Mouse (Mus musculus): ENCODE measurements at regions not wholly inside any gene's neighbourhood (a gene's known extent, or its start where the extent isn't known, plus 50 kb on each side); places are given as distances from the start of the nearest gene placed in this dataset.

DNA sequence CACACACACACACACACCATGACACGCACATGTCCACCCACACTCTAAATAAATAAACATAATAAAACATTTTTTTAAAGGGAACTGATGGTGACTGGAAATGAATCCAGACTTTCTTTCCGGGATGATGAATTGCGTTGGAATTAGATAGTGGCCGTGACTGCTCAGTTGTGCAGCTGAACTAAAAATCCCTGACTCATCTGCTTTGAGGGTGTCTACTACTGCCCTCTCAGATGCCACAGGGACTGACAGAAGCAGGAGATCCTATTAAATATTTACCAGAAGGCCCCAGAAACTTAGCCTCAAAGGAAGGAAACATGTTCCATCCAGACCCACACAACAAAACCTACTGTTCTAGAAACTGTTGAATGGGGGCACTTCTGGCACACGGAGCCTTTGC is 65.7 kb downstream of the Polr2m start:
- no peak for ATAC-seq (ENCODE audit: insufficient number of reproducible peaks, insufficient read depth, low FRiP score, low TSS enrichment)
- Histone ChIP-seq H3K4me2 (replicated peaks) (no peak overlapping the region), H3K27ac (no peak overlapping the region), H3K4me3 (no peak overlapping the region), H3K4me1 (no peaks in the 10 kb centered on the region), H3K9me3 (no peaks in the 10 kb centered on the region), H3K9ac (no peak overlapping the region), H3K27me3 (no peaks in the 10 kb centered on the region), H3K36me3 (no peaks in the 10 kb centered on the region)
- WGBS = 88% methylated on average over 5 of the region's 5 CpGs

DNA sequence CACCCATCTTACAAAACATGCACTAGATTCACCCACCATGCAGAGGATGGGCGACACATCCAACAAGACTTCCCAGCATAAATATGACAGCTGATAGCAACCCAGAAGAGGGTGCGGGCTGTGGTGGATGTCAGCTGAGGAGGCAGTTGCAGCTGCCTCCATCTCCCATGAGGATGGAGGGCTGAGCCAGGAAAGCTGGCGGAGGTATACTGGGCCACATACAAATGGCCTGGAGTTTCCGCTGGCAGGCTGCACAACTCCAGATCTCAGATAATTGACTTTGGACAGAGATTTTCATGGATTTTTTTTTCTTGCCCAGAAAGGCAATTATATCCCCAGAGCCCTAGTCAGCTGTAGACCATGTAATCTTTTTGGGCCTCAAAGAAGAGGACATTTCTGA is 67.2 kb downstream of the Polr2m start:
- 83% methylated on average over 4 of the region's 4 CpGs for WGBS
- no peak overlapping the region for H3K27ac ChIP-seq
- H3K9me3 ChIP-seq = no peaks in the 10 kb centered on the region
- H3K27me3 ChIP-seq = no peaks in the 10 kb centered on the region
- ATAC-seq (ENCODE audit: insufficient number of reproducible peaks, insufficient read depth, low FRiP score, low TSS enrichment) = no peak
- H3K4me2 ChIP-seq (replicated peaks) = no peak overlapping the region
- no peak overlapping the region for H3K9ac ChIP-seq
- no peaks in the 10 kb centered on the region for H3K4me1 ChIP-seq
- H3K4me3 ChIP-seq = no peak overlapping the region
- no peaks in the 10 kb centered on the region for H3K36me3 ChIP-seq

DNA sequence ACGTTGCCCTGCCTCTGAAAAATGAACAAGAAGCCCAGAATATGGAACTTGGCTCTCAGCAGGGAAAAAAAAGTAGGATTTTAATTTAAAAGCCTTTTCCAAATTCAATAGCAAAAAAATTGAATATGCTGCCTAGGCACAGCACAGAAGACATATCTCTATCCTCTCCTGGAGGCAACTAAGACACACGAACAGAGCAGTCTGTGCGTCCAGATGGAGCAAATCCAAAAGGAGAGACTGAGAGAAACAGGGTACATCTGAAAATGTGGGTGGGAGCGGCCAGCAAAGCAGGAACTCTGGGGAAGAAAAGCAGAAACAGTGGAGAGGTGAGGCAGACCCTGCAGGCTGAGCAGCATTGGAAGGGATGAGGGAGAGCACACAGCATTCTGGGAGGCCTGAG is 68.5 kb downstream of the Polr2m start:
- H3K9ac ChIP-seq = no peak overlapping the region
- H3K27me3 ChIP-seq = no peaks in the 10 kb centered on the region
- ATAC-seq (ENCODE audit: insufficient number of reproducible peaks, insufficient read depth, low FRiP score, low TSS enrichment) = no peak
- no peak overlapping the region for H3K27ac ChIP-seq
- H3K36me3 ChIP-seq = no peaks in the 10 kb centered on the region
- no peaks in the 10 kb centered on the region for H3K4me1 ChIP-seq
- no peak overlapping the region for H3K4me3 ChIP-seq
- H3K9me3 ChIP-seq = no peaks in the 10 kb centered on the region
- WGBS = 59% methylated on average over 4 of the region's 4 CpGs
- no peak overlapping the region for H3K4me2 ChIP-seq (replicated peaks)

DNA sequence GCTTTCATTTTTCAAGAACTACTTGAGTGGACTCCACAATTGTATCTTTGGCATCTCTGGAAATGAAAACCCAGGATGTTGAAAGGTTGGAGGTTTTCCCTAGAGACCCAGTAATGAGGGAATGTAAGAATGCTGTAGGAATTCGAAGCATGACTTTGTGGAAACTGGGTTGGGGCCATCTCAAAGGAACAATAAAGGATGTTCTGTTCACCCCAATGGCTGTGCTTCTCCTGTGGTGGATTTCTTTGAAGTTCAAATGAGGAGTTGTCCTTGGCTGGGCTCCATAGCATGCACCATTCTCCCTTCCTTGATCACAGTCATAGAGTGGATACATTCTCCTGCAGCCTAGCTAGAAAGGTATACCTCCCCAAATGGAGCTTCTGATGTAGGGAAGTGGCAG is 74.6 kb downstream of the Polr2m start:
- no peaks in the 10 kb centered on the region for H3K36me3 ChIP-seq
- H3K4me3 ChIP-seq = no peak overlapping the region
- peaks cover 9% of the 10 kb centered on the region; the same call in 1 of the 2 replicates for H3K9me3 ChIP-seq
- no peak overlapping the region for H3K27ac ChIP-seq
- H3K4me1 ChIP-seq = no peaks in the 10 kb centered on the region
- no peak for ATAC-seq (ENCODE audit: insufficient number of reproducible peaks, insufficient read depth, low FRiP score, low TSS enrichment)
- no peak overlapping the region for H3K9ac ChIP-seq
- 74% methylated on average over 1 of the region's 1 CpGs for WGBS
- H3K4me2 ChIP-seq (replicated peaks) = no peak overlapping the region
- no peaks in the 10 kb centered on the region for H3K27me3 ChIP-seq

DNA sequence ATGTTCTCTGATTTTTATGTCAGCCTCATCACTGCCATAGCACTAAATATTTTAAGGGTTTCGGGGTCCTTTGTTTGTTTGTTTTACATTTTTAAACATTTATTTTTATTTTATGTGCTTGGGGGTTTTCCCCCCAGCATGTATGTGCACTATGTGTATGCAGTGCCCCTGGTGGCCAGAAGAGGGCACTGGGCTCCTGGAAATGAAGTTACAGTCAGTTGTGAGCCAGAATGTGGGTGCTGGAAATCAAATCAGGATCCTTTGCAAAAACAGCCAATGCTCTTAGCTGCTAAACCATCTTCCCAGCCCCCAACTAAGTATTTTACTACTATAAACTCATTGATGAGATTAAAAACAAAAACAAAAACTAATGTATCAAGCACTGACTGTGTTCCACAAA is 75.8 kb downstream of the Polr2m start:
- Histone ChIP-seq H3K9me3 (peaks cover 9% of the 10 kb centered on the region; the same call in 1 of the 2 replicates), H3K9ac (no peak overlapping the region), H3K4me2 (replicated peaks) (no peak overlapping the region), H3K27ac (no peak overlapping the region), H3K4me3 (no peak overlapping the region), H3K36me3 (no peaks in the 10 kb centered on the region), H3K4me1 (no peaks in the 10 kb centered on the region), H3K27me3 (no peaks in the 10 kb centered on the region)
- 98% methylated on average over 1 of the region's 1 CpGs for WGBS
- ATAC-seq (ENCODE audit: insufficient number of reproducible peaks, insufficient read depth, low FRiP score, low TSS enrichment) = no peak

DNA sequence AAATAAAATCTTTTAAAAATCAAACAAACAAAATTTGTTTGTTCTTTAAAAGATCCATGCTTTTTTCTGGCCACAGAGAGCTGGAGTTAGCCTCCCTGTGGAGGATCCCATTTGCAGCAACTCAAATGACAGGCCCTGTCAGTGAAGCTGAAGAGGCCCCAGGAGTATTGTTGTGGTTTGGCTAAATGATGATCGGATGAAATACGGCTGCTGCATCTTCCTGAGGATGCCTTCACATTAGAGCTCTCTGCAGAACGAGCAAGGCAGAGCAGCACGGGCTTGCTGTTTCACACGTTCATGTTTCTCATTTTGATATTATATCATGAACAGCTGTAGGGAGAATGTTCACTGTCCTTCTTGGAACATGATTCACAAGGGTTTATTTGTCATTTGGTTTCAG is 76.8 kb downstream of the Polr2m start:
- Histone ChIP-seq H3K27ac (no peak overlapping the region), H3K4me2 (replicated peaks) (no peak overlapping the region), H3K9ac (no peak overlapping the region), H3K36me3 (no peaks in the 10 kb centered on the region), H3K9me3 (peaks cover 9% of the 10 kb centered on the region; the same call in 1 of the 2 replicates), H3K4me1 (no peaks in the 10 kb centered on the region), H3K4me3 (no peak overlapping the region), H3K27me3 (no peaks in the 10 kb centered on the region)
- no peak for ATAC-seq (ENCODE audit: insufficient number of reproducible peaks, insufficient read depth, low FRiP score, low TSS enrichment)
- 66% methylated on average over 5 of the region's 5 CpGs for WGBS

DNA sequence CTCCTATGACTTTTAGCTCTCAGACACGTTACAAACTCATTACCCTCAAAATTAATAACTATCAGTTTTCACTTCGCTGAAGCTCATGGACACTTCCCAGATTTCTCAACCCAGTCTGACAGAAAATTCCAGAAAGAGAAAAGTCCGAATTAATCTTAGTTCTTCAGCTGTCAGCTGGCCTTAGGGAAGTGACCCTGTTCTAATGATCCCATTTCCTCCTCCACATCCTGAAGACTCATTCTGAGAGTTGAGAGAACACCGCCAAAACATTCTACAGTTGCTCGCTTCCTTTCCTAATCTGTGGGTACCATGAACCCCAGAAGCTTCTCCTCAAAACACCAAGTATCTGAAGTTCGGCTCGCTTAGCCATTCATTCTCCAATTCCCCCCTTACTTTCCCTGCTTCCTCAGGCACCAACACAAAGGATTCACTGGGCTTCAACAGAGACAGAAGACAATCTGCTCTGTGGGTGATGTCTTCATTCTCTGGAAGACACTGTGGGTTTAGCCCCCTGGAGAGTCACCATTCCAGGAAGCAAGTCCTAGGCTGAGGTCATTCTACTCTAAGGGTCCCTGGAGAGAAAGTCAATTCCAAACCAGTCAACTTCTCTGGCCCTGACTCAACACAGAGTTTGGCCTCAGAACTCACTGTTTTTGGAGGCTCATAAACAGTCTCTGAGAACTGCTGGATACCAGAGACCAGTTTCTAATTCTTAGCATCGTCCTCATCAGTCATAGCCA is 81.2 kb downstream of the Polr2m start:
- Histone ChIP-seq H3K4me3 (no peak overlapping the region), H3K4me2 (replicated peaks) (no peak overlapping the region), H3K9me3 (no peaks in the 10 kb centered on the region), H3K9ac (no peak overlapping the region), H3K36me3 (no peaks in the 10 kb centered on the region), H3K4me1 (peaks cover 6% of the 10 kb centered on the region; the same call in 1 of the 2 replicates), H3K27ac (no peak overlapping the region), H3K27me3 (no peaks in the 10 kb centered on the region)
- WGBS = 81% methylated on average over 8 of the region's 8 CpGs
- no peak for ATAC-seq (ENCODE audit: insufficient number of reproducible peaks, insufficient read depth, low FRiP score, low TSS enrichment)

DNA sequence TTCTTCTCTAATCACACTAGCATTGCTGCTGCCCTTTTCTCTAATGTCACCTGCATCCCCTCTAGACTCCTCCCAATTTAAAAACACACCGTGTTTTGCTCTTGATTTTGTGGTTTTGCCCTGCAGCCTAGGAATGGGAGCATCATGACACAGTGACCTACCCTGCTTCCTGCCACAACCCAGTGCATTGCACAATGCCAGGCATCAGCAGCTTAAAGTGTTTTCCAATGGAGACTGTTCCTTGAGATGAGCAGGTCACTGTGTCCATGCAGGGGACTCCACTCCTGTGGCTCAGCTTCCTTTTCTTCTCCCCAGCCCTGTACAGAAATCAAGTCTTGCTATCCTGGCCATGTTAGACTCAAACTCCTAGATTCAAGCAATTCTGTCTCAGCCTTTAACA is 84.1 kb downstream of the Polr2m start:
- H3K9me3 ChIP-seq = no peaks in the 10 kb centered on the region
- H3K4me1 ChIP-seq = peaks cover 6% of the 10 kb centered on the region; the same call in 1 of the 2 replicates
- no peaks in the 10 kb centered on the region for H3K36me3 ChIP-seq
- H3K9ac ChIP-seq = no peak overlapping the region
- H3K4me3 ChIP-seq = no peak overlapping the region
- 48% methylated on average over 1 of the region's 1 CpGs for WGBS
- no peaks in the 10 kb centered on the region for H3K27me3 ChIP-seq
- H3K27ac ChIP-seq = no peak overlapping the region
- no peak overlapping the region for H3K4me2 ChIP-seq (replicated peaks)
- ATAC-seq (ENCODE audit: insufficient number of reproducible peaks, insufficient read depth, low FRiP score, low TSS enrichment) = no peak

DNA sequence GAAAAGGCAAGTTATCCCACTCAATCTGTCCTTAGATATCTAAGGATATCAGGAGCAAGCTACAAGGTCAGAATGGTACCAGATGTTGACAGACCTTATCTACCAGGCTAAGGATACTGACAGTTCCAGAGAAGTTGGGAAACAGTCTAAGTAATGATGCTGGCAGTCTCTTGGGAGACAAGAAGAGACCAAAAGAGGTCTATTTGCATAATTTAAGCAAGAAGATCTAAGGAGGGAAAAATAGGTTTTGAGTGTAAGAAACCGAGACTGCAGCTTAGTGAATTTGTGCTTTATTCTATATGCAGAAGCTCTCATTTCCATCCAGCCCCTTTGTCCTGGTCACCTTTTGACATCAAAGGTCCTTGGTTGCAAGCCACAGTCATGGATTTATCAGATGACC is 86.4 kb downstream of the Polr2m start:
- no peaks in the 10 kb centered on the region for H3K27me3 ChIP-seq
- H3K4me2 ChIP-seq (replicated peaks) = no peak overlapping the region
- H3K27ac ChIP-seq = no peak overlapping the region
- H3K9ac ChIP-seq = no peak overlapping the region
- 61% methylated on average over 1 of the region's 1 CpGs for WGBS
- no peak for ATAC-seq (ENCODE audit: insufficient number of reproducible peaks, insufficient read depth, low FRiP score, low TSS enrichment)
- peaks cover 6% of the 10 kb centered on the region; the same call in 1 of the 2 replicates for H3K4me1 ChIP-seq
- no peak overlapping the region for H3K4me3 ChIP-seq
- no peaks in the 10 kb centered on the region for H3K9me3 ChIP-seq
- H3K36me3 ChIP-seq = no peaks in the 10 kb centered on the region

DNA sequence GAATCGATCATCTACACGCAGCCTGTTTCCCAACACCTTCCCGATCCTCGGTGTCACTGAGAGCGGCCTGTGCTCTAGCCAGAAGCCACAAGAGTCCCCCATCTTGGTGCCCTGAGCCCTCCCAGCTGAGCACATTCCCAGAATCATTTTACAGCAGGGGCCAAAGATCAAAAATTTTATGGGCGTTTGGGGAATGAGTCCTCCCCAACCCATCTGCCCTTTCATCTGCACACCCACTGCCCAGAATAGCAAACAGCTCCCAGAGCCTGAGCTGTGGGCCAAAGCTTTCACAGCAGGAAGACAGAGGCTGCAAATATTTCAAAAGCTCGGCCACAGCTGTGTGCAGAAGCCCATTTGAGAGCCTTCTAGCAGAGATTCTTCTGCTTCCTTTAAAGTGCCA is 89.0 kb downstream of the Polr2m start:
- no peak for ATAC-seq (ENCODE audit: insufficient number of reproducible peaks, insufficient read depth, low FRiP score, low TSS enrichment)
- H3K9me3 ChIP-seq = no peaks in the 10 kb centered on the region
- H3K36me3 ChIP-seq = no peaks in the 10 kb centered on the region
- no peak overlapping the region for H3K4me3 ChIP-seq
- H3K9ac ChIP-seq = no peak overlapping the region
- no peak overlapping the region for H3K27ac ChIP-seq
- H3K4me1 ChIP-seq = peaks cover 6% of the 10 kb centered on the region; the same call in 1 of the 2 replicates
- 59% methylated on average over 7 of the region's 7 CpGs for WGBS
- H3K4me2 ChIP-seq (replicated peaks) = no peak overlapping the region
- no peaks in the 10 kb centered on the region for H3K27me3 ChIP-seq

DNA sequence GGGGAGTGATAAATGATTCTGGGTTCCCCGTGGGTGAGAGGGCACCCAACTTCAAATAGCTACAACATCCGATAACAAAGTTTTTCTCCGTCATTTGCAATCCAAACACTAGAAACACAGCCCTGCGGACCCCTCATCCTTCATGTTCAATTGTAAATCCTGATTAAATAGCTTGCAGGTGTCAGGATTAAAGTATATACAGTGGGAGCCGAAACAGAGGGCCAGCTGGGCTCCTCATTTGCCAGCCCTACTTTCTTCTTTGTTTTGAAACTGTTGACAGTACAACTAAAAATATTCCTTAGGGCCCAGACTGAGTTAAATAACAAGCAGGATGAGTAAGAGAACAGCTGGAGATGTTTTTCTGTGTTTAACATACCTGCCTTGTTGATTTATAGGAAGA is 95.5 kb downstream of the Polr2m start:
- 51% methylated on average over 5 of the region's 5 CpGs for WGBS
- H3K9ac ChIP-seq = no peak overlapping the region
- H3K4me2 ChIP-seq (replicated peaks) = no peak overlapping the region
- no peaks in the 10 kb centered on the region for H3K27me3 ChIP-seq
- H3K4me1 ChIP-seq = no peaks in the 10 kb centered on the region
- H3K9me3 ChIP-seq = no peaks in the 10 kb centered on the region
- ATAC-seq (ENCODE audit: insufficient number of reproducible peaks, insufficient read depth, low FRiP score, low TSS enrichment) = no peak
- no peak overlapping the region for H3K27ac ChIP-seq
- no peak overlapping the region for H3K4me3 ChIP-seq
- H3K36me3 ChIP-seq = no peaks in the 10 kb centered on the region

DNA sequence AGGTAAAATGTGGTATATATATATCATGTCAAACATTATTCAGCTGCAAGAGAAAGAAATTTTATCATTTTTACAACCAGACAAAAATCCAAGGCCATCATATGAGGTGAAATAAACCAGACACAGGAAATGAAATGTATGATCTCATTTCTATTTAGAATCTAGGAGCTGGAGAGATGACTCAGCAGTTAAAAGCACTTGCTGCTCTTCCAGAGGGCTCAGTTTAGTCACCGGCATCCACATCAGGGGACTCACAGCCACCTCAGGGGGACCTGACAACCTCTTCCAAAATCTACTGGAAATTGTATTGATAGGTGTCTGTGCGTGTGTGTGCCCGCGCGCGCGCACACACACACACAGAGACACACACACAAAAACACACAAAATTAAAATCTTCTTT is 98.3 kb downstream of the Polr2m start:
- no peaks in the 10 kb centered on the region for H3K9me3 ChIP-seq
- H3K9ac ChIP-seq = no peak overlapping the region
- no peaks in the 10 kb centered on the region for H3K27me3 ChIP-seq
- no peaks in the 10 kb centered on the region for H3K36me3 ChIP-seq
- no peak overlapping the region for H3K4me3 ChIP-seq
- H3K27ac ChIP-seq = no peak overlapping the region
- WGBS = 95% methylated on average over 7 of the region's 7 CpGs
- ATAC-seq (ENCODE audit: insufficient number of reproducible peaks, insufficient read depth, low FRiP score, low TSS enrichment) = no peak
- no peaks in the 10 kb centered on the region for H3K4me1 ChIP-seq
- no peak overlapping the region for H3K4me2 ChIP-seq (replicated peaks)

Data from embryonic facial prominence, embryonic 12.5 days (tissue).